Mouse (Mus musculus) cerebellum, adult 9-10 months (tissue): ENCODE results near the gene Slc44a2.

Source experiments
- DNase-seq: peaks from one replicate; pipeline ENCODE4 v3.0.0; 2022

Slc44a2 gene

DNA sequence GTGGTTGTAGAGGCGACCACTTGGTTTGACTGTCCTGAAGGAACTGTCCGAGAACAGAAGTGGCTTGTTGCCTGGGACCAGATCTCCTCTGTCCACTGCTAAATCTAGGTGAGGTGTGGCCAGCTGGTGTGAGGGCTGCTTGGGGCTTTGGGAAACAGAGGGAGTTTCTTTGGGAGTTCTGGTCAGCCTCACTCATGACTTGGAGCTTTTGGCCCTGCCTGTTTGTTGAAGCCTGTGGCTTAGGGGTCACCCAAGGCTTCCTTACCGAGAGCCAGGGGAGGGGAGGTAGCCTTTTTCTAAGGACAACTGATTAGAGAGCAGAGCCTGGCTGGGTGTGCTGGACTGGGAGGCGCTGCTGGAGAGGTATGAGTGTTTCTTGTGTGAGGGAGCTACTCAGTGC, 14.9 kb downstream of the Slc44a2 start:
- DNase-seq = no peak

- DNase-seq = no peak
These were observed 16.0 kb downstream of the Slc44a2 start for GRCm38 (mm10) chr9:21336491-21336890.

DNA sequence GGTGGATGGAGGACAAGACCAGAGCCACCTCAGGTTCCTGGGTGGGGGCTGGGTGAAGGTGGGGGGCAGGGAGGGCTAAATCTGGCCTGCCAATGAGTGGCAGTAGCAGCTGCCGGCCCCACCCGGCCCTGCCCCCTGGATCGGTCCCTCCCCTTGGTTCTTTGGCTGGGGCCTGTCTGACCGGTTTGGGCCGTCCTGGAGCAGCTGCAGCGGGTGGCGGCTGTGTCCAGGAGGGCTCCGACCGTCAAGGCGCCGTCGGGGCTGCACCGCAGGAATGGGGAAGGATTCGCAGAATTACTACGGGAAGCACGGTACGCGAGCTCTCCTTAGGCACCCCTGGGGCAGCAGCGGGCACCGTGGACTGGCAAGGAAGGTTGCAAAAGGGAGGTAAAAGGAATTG, 17.2 kb downstream of the Slc44a2 start:
- DNase-seq = no peak

DNA sequence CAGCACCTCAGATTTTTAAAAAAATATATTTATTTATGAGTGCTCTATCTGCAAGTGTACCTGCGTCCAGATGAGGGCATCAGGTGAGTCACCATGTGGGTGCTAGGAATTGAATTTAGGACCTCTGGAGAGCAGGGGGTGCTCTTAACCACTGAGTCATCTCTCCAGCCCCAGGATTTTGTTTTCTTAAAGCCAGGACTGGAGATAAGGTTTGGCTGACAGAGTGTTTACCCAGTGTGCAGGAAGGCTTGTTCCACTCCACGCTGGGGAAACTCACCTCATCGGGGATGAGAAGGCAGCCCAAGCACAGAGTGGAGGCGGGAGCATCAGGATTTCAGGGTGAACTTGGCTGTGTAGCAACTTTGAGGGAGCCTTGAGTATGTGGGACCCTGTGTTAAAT, 19.9 kb downstream of the Slc44a2 start:
- no peak for DNase-seq

GRCm38 (mm10) chr9:21346627-21347365, 26.3 kb downstream of the Slc44a2 start:
- peak; percentile 61 for DNase-seq

GRCm38 (mm10) chr9:21348152-21348551, 27.7 kb downstream of the Slc44a2 start:
- no peak for DNase-seq

GRCm38 (mm10) chr9:21351178-21351577, 30.7 kb downstream of the Slc44a2 start:
- DNase-seq = no peak

DNA sequence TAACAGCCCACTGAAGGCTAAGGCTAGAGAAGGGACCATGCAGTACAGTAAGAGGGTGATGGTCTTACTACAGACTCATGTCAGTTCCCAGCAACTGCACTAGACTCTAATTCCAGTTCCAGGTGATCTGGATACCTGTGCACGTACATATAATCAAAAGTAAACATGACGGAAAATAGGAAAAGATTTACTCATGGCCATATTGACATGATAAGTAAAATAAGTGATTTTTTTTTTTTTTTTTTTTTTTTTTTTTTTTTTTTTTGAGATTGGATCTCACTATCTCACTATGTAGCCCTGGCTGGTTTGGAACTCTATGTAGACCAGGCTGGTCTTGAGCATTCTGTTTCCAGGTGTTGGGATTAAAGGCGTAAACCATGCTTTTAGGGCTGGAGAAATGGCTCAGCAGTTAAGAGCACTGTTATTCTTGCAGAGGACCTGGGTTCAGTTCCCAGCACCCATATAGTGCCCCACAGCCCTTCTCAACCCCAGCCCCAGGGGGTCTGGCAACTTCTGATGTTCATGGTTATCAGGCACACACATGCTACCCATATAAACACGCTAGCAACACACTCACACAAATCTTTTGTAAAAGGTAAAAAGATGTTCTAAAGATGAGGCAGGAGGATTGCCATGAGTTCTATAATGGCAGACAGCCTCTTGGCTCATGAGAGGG, 31.3 kb downstream of the Slc44a2 start:
- no peak for DNase-seq

DNA sequence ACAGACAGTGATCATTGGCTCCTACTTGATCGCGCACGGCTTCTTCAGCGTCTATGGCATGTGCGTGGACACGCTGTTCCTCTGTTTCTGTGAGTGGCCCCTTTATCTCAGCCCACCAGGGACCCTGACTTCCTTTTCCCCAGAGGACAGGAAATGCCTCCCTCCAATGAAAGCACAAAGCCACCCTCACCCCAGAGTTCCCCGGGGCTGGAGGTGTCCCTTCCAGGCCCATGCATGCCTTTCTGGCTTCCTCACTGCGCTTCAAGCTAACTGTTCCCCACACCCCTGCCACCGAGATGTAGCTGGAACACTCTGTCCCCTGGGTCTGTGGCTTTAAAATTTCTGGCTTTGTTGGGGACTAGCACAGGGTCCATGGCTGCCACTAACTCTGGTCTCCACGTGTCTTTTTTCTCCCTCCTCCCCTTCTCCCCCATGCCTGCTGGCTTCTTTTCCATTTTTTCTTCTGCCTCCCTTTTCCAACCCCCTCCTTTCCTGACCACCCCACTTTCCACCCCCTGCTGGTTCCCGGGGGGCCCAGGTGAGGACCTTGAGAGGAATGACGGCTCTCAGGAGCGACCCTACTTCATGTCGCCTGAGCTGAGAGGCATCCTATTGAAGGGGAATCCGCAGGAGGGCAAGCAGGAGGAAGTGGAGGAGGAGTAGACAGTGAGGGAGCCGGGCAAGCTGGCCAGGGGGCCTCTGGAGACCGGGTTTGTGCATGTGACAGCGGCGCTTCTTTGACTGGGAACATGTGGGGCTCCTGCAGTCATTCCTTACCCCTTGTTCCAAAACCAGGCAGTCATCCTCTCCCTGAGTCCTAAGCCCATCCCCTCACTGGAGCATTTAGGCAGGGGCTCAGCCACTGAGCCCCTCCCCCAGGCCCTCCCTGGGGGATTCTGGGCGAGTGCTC, 32.2 kb downstream of the Slc44a2 start:
- no peak for DNase-seq

- DNase-seq = no peak
These were observed 32.8 kb downstream of the Slc44a2 start for GRCm38 (mm10) chr9:21353373-21353686.

DNA sequence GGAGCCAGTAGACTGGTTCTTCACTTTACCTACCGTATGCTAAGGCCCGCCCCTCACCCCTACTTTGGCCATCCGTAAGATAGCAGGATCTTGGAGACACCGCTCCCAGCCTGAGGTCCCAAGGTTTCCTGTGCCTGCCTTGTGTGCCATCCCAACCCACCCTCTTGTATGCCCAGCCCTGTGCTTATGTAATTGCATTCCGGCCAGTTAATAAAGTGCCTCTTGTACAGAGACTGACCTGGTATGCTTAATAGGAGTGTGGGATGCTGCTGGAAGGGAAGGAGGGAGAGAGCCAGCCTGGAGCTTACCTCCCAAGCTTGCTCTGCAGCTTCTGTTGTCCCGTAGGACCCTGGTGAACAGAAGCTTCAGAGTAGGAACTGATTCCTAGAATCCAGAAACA, 34.3 kb downstream of the Slc44a2 start:
- DNase-seq = no peak

- DNase-seq = peak; percentile 87
These were observed 36.7 kb downstream of the Slc44a2 start for GRCm38 (mm10) chr9:21356981-21357718.

DNA sequence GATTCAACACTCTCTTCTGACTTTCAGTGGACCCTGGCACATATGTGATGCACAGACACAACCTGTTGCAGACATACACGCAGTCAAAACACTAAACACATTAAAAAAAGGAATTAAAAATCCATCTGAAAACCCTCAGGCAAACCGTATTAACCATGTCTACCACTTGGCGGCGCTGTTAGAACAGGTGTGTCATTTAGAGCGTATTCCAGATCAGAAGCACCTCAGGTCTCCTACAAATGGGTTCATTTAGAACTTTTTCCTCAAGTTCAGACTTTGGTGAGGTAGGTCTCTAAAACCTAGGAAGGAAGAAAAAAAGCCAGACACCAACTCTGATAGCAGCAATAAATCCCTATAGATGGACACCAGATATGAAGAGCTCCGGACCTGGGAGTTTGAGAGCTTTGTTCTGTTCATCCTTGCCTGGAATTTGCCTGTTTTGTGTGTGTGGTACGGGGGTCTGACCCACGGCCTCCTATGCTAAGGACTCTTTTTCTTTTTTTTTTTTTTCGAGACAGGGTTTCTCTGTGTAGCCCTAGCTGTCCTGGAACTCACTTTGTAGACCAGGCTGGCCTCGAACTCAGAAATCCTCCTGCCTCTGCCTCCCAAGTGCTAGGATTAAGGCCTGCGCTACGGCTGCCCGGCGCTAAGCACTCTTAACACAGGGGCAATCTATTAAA, 46.2 kb downstream of the Slc44a2 start:
- DNase-seq = peak; percentile 88

- DNase-seq = peak; percentile 100
These were observed 47.0 kb downstream of the Slc44a2 start, which contains the start of gene Ilf3 for GRCm38 (mm10) chr9:21367357-21368111. TSS of gene Ilf3 (plus strand) at chr9:21367871.

DNA sequence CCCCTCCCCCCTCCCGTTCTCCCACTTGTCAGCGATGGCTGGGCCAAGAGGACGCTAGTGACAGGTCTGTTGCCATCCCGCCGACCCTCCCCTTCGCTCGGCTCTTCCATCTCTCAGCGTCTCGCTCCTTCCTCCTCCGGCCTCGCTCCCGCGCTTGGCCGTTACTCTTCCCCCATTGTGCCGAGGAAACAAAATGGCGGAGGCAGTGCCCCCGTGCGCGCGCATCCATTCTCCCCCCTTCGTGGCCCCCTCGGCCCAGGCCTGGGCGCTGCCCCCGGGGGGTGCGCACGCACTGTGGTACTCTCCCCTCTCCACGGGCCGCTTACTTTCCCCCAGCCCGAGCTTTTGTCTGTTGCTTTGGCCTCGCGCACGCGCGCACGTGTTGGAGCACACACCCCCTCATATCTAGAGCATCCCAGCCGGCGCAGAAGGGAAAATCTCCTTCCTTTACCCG, 47.7 kb downstream of the Slc44a2 start:
- peak; percentile 79 for DNase-seq

GRCm38 (mm10) chr9:21369080-21369479, 48.6 kb downstream of the Slc44a2 start:
- DNase-seq = peak; percentile 45

DNA sequence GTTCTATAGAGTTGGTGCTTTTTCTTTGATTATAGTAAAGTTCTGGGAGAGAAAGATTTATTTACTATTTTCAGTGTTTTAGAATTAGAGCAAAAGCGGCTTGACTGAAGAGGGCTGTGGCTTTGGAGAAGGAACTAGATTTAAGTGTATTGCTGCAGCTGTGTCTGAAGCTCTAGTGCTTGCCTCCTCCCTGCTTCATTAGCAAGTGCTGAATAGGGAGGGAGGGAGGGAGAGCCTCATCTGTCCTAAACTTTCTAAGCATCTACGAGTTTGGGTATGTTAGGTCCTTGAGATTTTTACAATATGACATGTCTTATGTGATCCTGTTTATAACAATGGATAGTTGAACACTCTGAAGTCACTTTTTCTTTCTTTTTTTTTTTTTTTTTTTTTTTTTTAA, 50.4 kb downstream of the Slc44a2 start:
- no peak for DNase-seq

GRCm38 (mm10) chr9:21372508-21372907, 52.0 kb downstream of the Slc44a2 start:
- DNase-seq = no peak

- no peak for DNase-seq
These were observed 58.7 kb downstream of the Slc44a2 start for GRCm38 (mm10) chr9:21379195-21379594.

GRCm38 (mm10) chr9:21380868-21381267, 60.4 kb downstream of the Slc44a2 start:
- no peak for DNase-seq

DNA sequence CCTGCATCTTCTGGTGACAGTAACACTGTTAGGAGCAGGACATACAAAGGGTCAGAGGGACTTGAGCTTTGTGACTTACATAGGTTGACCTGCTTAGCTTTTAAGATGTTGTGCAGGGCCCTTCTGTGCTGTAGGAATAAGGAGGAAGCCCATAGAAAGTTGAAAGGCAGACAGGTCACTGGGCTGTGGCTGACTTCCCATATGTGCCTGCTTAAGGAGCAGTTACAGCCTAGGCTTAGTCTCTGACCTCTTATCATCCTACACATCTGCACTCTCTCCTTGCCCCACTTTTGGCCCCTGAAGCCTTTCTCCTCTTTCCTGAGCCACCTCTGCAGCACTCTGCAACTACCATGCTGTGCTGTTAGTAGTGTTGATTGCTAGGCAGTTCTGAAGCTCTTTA, 63.5 kb downstream of the Slc44a2 start:
- no peak for DNase-seq
